In the genomic region with DNA sequence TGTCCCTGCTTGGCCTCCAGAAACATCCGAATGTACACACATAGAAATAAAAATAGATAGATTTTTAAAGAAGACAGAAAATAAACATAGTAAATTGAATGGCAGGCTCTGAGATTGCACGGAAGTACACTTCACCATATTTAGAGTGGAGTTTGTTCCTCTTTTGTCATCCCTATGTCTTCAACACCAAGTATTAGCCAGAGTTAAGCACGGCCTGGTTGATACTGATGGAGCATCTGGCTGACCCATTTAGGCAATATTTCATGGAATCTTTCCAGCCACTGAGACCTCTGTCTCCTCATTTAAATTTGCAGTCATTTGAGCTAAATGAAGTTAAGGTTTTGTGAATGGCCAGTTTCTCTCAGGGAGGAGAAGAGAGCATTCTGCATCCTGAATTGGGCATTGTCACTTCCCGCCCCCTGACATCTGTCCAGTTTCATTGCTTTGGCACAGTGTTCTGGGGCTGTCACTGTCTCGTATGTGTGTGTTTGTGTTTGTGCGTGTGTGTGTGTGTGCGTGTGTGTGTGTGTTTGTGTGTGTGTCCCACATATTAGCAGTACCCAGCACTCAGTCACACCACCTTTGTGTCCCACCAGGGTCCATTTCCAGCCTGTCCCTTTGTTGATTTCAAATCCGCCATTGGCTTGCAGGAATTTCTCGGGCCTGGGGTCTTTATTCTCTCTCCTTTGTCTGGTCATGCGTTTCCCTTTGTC, we compare ENCODE assay signal across 13 mouse cellular contexts. TPM values are rescaled to one million over a fixed set of nuclear protein-coding genes. Genes with fewer than 3 reads are reported as not detected.
DNase-seq lines count a peak whose midpoint lies in the region; ATAC-seq and TF ChIP-seq lines count a peak whose summit lies in the region.
"Had no signal": no experiment of that assay in that cellular context is flagged by ENCODE, and none has a peak within 500 bp of the region (broad histone marks: within the 10 kb centered on the region; RNA-seq: fewer than 3 reads in every experiment).

No protein-coding gene starts in this region.

- TF ChIP-seq EP300 in liver, postnatal 0 days (IDR thresholded peaks at IDR 0.05; ENCODE audit: low read depth) = no peak

- WGBS in lung, embryonic 15.5 days = 55% methylated on average over 10 of the region's 10 CpGs
- WGBS in forebrain, embryonic 11.5 days = 41% methylated on average over 10 of the region's 10 CpGs
- 30% methylated on average over 10 of the region's 10 CpGs for WGBS in hindbrain, postnatal 0 days
- WGBS in neural tube, embryonic 13.5 days = 29% methylated on average over 10 of the region's 10 CpGs
- WGBS in liver, postnatal 0 days (ENCODE audit: insufficient replicate concordance) = 68% methylated on average over 10 of the region's 10 CpGs

- no peak overlapping the region for H3K27ac ChIP-seq in lung, embryonic 15.5 days
- H3K27ac ChIP-seq in forebrain, embryonic 11.5 days (ENCODE audit: low read depth, low read length) = peak overlapping the region; percentile 74
- H3K27ac ChIP-seq in hindbrain, postnatal 0 days = peak overlapping the region; percentile 66
- H3K27ac ChIP-seq in neural tube, embryonic 13.5 days (replicated peaks) = peak overlapping the region; percentile 78
- H3K27ac ChIP-seq in liver, postnatal 0 days (ENCODE audit: low read depth) = no peak overlapping the region
- H3K27ac ChIP-seq: heart, embryonic 10.5 days had no signal

- no peak for DNase-seq in lung, postnatal 14 days
- DNase-seq in forebrain, embryonic 11.5 days (ENCODE audit: low spot score) = peak; percentile 58
- peak; percentile 48 for DNase-seq in hindbrain, postnatal 0 days (ENCODE audit: low spot score)
- DNase-seq in liver, postnatal 0 days = no peak
- DNase-seq in heart, adult 9 months (ENCODE audit: low spot score in 2 of 2) = no peak
- DNase-seq: adrenal gland, postnatal 36 days; cerebellum, postnatal 25 days; liver had no signal

- TF ChIP-seq CTCF in hindbrain, postnatal 0 days (IDR thresholded peaks at IDR 0.05; ENCODE audit: low read depth) = no peak
- no peak for TF ChIP-seq CTCF in liver, postnatal 0 days (IDR thresholded peaks at IDR 0.05; ENCODE audit: low read depth)

- no peaks in the 10 kb centered on the region for H3K9me3 ChIP-seq in lung, embryonic 15.5 days
- no peaks in the 10 kb centered on the region for H3K9me3 ChIP-seq in forebrain, embryonic 11.5 days (ENCODE audit: control insufficient read depth, low read length)
- no peaks in the 10 kb centered on the region for H3K9me3 ChIP-seq in hindbrain, postnatal 0 days (ENCODE audit: low read length)
- H3K9me3 ChIP-seq in neural tube, embryonic 13.5 days = no peaks in the 10 kb centered on the region
- no peaks in the 10 kb centered on the region for H3K9me3 ChIP-seq in liver, postnatal 0 days (ENCODE audit: low read length)
- H3K9me3 ChIP-seq: heart, embryonic 10.5 days had no signal

- H3K4me3 ChIP-seq in lung, embryonic 15.5 days = no peak overlapping the region
- H3K4me3 ChIP-seq in forebrain, embryonic 11.5 days (ENCODE audit: low read depth, low read length) = no peak overlapping the region
- H3K4me3 ChIP-seq in hindbrain, postnatal 0 days (ENCODE audit: low read length) = no peak overlapping the region
- H3K4me3 ChIP-seq in neural tube, embryonic 13.5 days = peak overlapping the region; percentile 8; the same call in 1 of the 2 replicates
- H3K4me3 ChIP-seq in liver, postnatal 0 days (ENCODE audit: low read depth, low read length) = no peak overlapping the region
- H3K4me3 ChIP-seq: heart, embryonic 10.5 days; myocyte had no signal

- peak; percentile 74; the same call in 1 of the 2 replicates for ATAC-seq in lung, embryonic 15.5 days (ENCODE audit: borderline replicate concordance, extremely low read depth, low FRiP score, low TSS enrichment)
- ATAC-seq in forebrain, embryonic 11.5 days (replicated peaks; ENCODE audit: low FRiP score) = peak; percentile 49; the same call in 1 of the 2 replicates
- no peak; the same call in 1 of the 2 replicates for ATAC-seq in hindbrain, postnatal 0 days
- ATAC-seq in neural tube, embryonic 13.5 days (ENCODE audit: low read depth) = no peak
- no peak for ATAC-seq in liver, postnatal 0 days
- ATAC-seq in monocyte, adult 5-6 weeks (replicated peaks; ENCODE audit: insufficient number of reproducible peaks, low FRiP score, low TSS enrichment, poor library complexity, severe bottlenecking) = no peak

- H3K9ac ChIP-seq in lung, embryonic 15.5 days = no peak overlapping the region
- peak overlapping the region; percentile 40 for H3K9ac ChIP-seq in forebrain, embryonic 11.5 days (ENCODE audit: low read length)
- no peak overlapping the region; the same call in 1 of the 2 replicates for H3K9ac ChIP-seq in hindbrain, postnatal 0 days (replicated peaks; ENCODE audit: low read length)
- peak overlapping the region; percentile 54; the same call in 1 of the 2 replicates for H3K9ac ChIP-seq in neural tube, embryonic 13.5 days
- no peak overlapping the region for H3K9ac ChIP-seq in liver, postnatal 0 days (replicated peaks)

- H3K36me3 ChIP-seq in lung, embryonic 15.5 days = no peaks in the 10 kb centered on the region
- no peaks in the 10 kb centered on the region; the same call in 1 of the 2 replicates for H3K36me3 ChIP-seq in forebrain, embryonic 11.5 days (ENCODE audit: control insufficient read depth, insufficient read depth, low read length)
- peaks cover 5% of the 10 kb centered on the region for H3K36me3 ChIP-seq in hindbrain, postnatal 0 days (ENCODE audit: insufficient read depth, low read length)
- peaks cover 34% of the 10 kb centered on the region for H3K36me3 ChIP-seq in neural tube, embryonic 13.5 days
- H3K36me3 ChIP-seq in liver, postnatal 0 days (replicated peaks; ENCODE audit: insufficient read depth, low read length) = no peaks in the 10 kb centered on the region
- H3K36me3 ChIP-seq: heart, embryonic 10.5 days had no signal

- no peak overlapping the region for H3K4me2 ChIP-seq in lung, embryonic 15.5 days
- peak overlapping the region; percentile 26 for H3K4me2 ChIP-seq in forebrain, embryonic 11.5 days (ENCODE audit: low read depth, low read length, severe bottlenecking)
- no peak overlapping the region for H3K4me2 ChIP-seq in hindbrain, postnatal 0 days (ENCODE audit: low read depth, low read length)
- peak overlapping the region; percentile 32 for H3K4me2 ChIP-seq in neural tube, embryonic 13.5 days
- no peak overlapping the region for H3K4me2 ChIP-seq in liver, postnatal 0 days (ENCODE audit: low read depth, low read length)

- H3K4me1 ChIP-seq in lung, embryonic 15.5 days = peaks cover 11% of the 10 kb centered on the region
- peaks cover 11% of the 10 kb centered on the region; the same call in 1 of the 2 replicates for H3K4me1 ChIP-seq in forebrain, embryonic 11.5 days (replicated peaks; ENCODE audit: control insufficient read depth, insufficient read depth, low read length)
- H3K4me1 ChIP-seq in hindbrain, postnatal 0 days (ENCODE audit: insufficient read depth, low read length) = 0 out of 2 replicates have a peak, but pooled peaks cover 7% of the 10 kb centered on the region
- H3K4me1 ChIP-seq in neural tube, embryonic 13.5 days (replicated peaks) = peaks cover 63% of the 10 kb centered on the region
- H3K4me1 ChIP-seq in liver, postnatal 0 days (ENCODE audit: insufficient read depth) = 0 out of 2 replicates have a peak, but pooled peaks cover 3% of the 10 kb centered on the region

- peaks cover 31% of the 10 kb centered on the region for H3K27me3 ChIP-seq in lung, embryonic 15.5 days
- H3K27me3 ChIP-seq in forebrain, embryonic 11.5 days (ENCODE audit: control insufficient read depth, insufficient read depth, low read length) = no peaks in the 10 kb centered on the region
- no peaks in the 10 kb centered on the region for H3K27me3 ChIP-seq in hindbrain, postnatal 0 days (ENCODE audit: insufficient read depth, low read length)
- H3K27me3 ChIP-seq in neural tube, embryonic 13.5 days = no peaks in the 10 kb centered on the region
- peaks cover 29% of the 10 kb centered on the region for H3K27me3 ChIP-seq in liver, postnatal 0 days (ENCODE audit: insufficient read depth, low read length)

RNA-seq across cellular contexts. Expression of a gene that starts 6.8 kb away (rescaled TPM):
- 4.8 and 5.3 TPM in 2 replicates for polyA plus RNA-seq in lung, embryonic 15.5 days (2015; fragmentation: Nextera tagmentation; extraction: Ambion mirVana)
- 91.8 and 97.0 TPM in 2 replicates for polyA plus RNA-seq in forebrain, embryonic 11.5 days (2014; fragmentation: Nextera tagmentation; extraction: Ambion mirVana)
- 261 and 286 TPM in 2 replicates for total RNA-seq in hindbrain, postnatal 0 days (2014; rRNA removed)
- polyA plus RNA-seq in hindbrain, postnatal 0 days (2015; fragmentation: Nextera tagmentation; extraction: Ambion mirVana) = 120 and 148 TPM in 2 replicates
- 176 and 184 TPM in 2 replicates for polyA plus RNA-seq in neural tube, embryonic 13.5 days (2015; fragmentation: Nextera tagmentation; extraction: Ambion mirVana)
- 0.05 TPM in 1 of 2 replicates, not detected in the other for polyA plus RNA-seq in liver, postnatal 0 days (2015; fragmentation: Nextera tagmentation; extraction: Ambion mirVana)
- 0.19 to 1.4 TPM (median 0.21 TPM) in 3 replicates for total RNA-seq in monocyte, adult 5-6 weeks (2017)

RNA-seq across cellular contexts. Expression of a gene that starts 51.6 kb away (rescaled TPM):
- polyA plus RNA-seq in lung, embryonic 15.5 days (2015; fragmentation: Nextera tagmentation; extraction: Ambion mirVana) = 332 and 343 TPM in 2 replicates
- 439 and 447 TPM in 2 replicates for polyA plus RNA-seq in forebrain, embryonic 11.5 days (2014; fragmentation: Nextera tagmentation; extraction: Ambion mirVana)
- 27.8 and 28.1 TPM in 2 replicates for total RNA-seq in hindbrain, postnatal 0 days (2014; rRNA removed)
- 53.4 and 63.2 TPM in 2 replicates for polyA plus RNA-seq in hindbrain, postnatal 0 days (2015; fragmentation: Nextera tagmentation; extraction: Ambion mirVana)
- polyA plus RNA-seq in neural tube, embryonic 13.5 days (2015; fragmentation: Nextera tagmentation; extraction: Ambion mirVana) = 60.2 and 69.1 TPM in 2 replicates
- polyA plus RNA-seq in liver, postnatal 0 days (2015; fragmentation: Nextera tagmentation; extraction: Ambion mirVana) = 135 and 145 TPM in 2 replicates
- 19.9 to 42.7 TPM (median 24.6 TPM) in 3 replicates for total RNA-seq in monocyte, adult 5-6 weeks (2017)

Comparison
In these comparisons a context has a peak if more than half of its experiments do, and no peak if none do; other contexts are left out.
1. ATAC-seq: peak in lung, embryonic 15.5 days (single experiment) and forebrain, embryonic 11.5 days (single experiment); none in hindbrain, postnatal 0 days (single experiment), neural tube, embryonic 13.5 days (single experiment), liver, postnatal 0 days (single experiment) and monocyte, adult 5-6 weeks (single experiment).
2. H3K27ac ChIP-seq: peak in forebrain, embryonic 11.5 days (single experiment), hindbrain, postnatal 0 days (single experiment) and neural tube, embryonic 13.5 days (single experiment); none in lung, embryonic 15.5 days (single experiment) and liver, postnatal 0 days (single experiment).
3. H3K4me2 ChIP-seq: peak in forebrain, embryonic 11.5 days (single experiment) and neural tube, embryonic 13.5 days (single experiment); none in lung, embryonic 15.5 days (single experiment), hindbrain, postnatal 0 days (single experiment) and liver, postnatal 0 days (single experiment).
4. H3K9ac ChIP-seq: peak in forebrain, embryonic 11.5 days (single experiment) and neural tube, embryonic 13.5 days (single experiment); none in lung, embryonic 15.5 days (single experiment), hindbrain, postnatal 0 days (single experiment) and liver, postnatal 0 days (single experiment).
5. DNase-seq: peak in forebrain, embryonic 11.5 days (single experiment) and hindbrain, postnatal 0 days (single experiment); none in lung, postnatal 14 days (single experiment), liver, postnatal 0 days (single experiment) and heart, adult 9 months (0 of 2).
6. RNA of a gene that starts 6.8 kb away (polyA plus RNA-seq): 176 to 184 TPM in neural tube, embryonic 13.5 days, 120 to 148 TPM in hindbrain, postnatal 0 days and 91.8 to 97.0 TPM in forebrain, embryonic 11.5 days; 4.8 to 5.3 TPM in lung, embryonic 15.5 days and 0.05 TPM in liver, postnatal 0 days; every median in the first group is over 10 times any median in the second.